Mouse (Mus musculus): ENCODE measurements around the gene Tmem150b.

Gene Tmem150b

DNA sequence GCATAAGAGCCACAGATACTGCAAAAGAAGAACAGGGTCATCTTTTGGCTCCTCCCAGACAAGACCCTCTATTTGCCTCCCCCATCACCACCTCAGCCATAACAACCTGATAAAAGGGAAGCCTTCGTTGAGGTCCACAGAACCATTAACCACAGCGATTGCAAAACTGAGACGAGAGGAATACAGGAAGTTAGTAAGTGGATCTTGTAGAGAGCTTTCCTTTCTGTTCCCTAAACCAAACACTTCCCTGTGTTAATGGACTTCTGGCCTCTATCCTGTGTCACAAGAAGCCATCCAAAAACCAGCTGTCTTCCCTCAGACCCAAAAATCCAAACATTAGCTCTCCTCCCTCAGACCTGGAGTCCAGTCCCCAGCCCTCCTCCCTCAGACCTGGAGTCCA lies 690 bp downstream of the Tmem150b start:
- DNase-seq = no peak

DNA sequence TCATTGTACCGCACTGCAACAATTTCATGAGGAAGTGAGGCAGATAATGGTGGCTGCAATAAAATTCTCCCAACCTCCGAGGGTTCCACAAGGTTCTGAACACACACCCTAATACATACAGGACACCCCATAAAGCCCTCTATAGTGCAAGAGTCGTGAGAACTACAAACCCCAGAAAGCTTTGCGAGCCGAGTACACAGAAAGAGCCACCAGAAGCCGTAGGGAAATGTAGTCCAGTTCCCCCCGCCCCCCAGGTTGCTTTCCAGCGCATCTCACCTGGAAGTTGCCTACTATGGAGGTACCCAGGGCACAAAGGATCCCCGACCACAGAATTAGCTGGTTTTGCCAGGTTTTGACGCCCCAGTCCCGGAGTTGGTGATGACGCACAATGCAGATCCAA lies 1.5 kb downstream of the Tmem150b start:
- no peak for DNase-seq

DNA sequence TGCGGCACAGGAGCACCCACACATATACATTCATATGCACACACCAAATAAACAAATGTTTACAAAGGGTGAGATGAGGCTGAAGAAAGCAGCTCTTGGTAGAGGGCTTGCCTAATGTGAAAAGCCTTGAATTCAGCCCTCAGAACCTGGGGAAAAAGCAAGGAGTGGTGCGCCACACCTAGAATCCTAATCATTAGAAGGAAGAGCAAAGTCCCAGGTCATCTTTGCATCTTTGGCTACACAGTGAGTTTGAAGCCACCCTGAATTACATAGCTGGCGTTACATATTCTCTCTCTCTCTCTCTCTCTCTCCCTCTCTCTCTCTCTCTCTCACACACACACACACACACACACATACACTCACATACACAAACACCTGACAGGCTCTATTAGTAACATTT lies 5.8 kb downstream of the Tmem150b start:
- no peak for DNase-seq

DNA sequence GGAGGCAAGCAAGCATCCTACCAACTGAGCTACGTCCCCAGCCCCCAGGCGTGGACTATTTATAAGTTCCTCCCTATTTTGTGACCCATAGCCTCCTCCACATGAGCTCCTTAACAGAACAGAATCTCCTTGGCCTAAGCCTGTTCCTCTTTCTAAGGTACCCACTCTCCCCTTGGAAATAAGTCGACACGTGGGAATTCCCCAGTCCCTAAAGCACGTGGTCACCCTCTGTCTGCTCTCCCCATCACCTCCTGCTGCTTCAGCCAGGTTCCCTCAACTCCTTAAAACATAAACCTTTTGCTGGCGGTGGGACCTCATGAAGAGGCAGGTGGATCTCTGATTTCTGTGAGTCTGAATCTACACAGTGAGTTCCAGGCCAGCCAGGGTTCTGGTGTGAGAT lies 8.1 kb downstream of the Tmem150b start:
- no peak for DNase-seq

DNA sequence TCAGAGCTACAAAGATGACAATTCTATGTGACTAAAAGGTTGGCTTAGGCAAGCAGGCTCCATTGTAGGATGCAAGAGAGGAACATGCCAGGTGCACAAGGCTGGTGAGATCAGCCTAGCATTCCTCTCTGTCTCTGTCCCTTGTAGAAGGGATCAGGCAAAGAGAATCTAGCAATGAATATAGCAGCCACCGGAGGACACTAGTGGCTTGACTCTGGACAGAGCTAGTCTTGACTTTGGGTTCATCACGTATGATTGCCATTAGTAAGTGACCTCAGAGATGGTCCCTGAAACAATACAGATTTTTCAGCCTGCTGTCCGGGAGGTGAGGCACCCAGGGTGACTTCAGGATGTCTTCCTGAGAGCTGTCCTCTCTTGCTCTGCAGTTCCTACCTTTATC lies 12.5 kb downstream of the Tmem150b start:
- no peak for DNase-seq

DNA sequence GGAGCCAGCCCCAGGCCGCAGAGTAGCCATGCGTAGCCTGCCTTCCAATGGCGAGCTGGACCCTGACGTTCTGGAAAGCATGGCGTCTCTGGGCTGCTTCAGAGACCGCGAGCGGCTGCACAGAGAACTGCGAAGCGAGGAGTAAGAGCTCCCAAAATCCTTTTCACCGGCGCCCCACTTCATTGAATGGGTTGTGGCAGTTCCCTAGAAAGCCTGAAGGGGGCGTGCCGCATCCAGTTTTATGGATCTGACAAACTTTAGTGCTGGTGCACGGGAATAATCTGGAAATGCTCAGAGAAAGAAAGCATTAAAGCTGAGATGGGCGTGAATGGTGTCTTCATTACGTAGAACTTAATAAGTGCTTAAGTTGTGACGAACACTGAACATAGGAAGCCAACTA lies 20.0 kb downstream of the Tmem150b start:
- peak; percentile 50 for DNase-seq

DNA sequence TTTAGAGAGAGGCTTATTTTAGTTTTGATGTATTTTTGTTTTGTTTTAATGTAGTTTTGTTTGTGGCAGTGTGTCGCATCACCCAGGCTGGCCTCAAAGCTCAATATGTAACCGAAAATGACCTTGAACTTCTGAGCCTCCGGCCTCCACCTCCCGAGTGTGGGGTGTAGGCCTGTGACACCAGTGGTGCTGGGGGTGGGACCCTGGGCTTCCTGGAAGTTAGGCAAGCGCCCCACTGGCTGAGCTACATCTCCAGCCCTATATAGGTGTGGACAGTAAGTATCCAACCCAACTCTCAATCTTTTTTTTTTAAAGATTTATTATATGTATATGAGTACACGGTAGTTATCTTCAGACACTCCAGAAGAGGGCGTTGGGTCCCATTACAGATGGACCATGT lies 21.9 kb downstream of the Tmem150b start:
- DNase-seq = no peak

DNA sequence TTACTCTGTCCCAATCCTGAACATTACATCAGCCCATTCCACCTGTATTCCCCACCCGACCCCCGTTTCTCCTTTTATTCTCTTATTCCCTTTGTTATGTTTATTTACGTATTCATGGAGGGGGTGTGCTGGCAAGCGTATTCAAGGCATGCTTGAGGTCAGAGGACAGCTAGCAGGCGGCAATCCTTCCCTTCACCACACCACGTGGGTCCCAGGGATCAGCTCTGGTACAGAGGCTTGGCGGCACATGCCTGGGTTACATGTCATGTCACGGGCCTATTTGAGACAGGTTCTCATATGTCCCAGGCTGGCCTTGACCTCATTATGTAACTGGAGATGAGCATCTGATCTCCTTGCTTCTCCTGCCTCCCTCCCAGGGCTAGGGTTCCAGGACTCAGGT lies 22.7 kb downstream of the Tmem150b start:
- DNase-seq = no peak

DNA sequence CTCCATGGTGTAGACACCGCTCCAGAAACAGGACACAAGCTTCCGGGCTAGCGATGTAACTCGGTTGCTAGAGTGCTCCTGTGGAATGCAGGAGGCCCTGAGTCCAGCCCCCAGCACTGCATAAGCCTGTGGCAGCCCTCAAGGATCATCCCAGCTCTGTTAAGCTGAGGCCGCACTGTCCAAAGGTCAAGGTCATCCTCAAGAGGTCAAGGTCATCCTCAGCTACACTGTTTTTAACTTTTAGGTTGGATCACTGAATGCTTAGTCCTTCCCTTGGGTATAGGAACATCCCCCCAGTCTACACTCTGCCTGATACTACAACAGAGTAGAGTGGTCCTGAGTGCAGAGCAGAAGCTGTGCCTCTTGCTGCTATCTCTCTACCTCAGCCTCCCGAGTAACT lies 32.0 kb downstream of the Tmem150b start:
- DNase-seq = no peak

DNA sequence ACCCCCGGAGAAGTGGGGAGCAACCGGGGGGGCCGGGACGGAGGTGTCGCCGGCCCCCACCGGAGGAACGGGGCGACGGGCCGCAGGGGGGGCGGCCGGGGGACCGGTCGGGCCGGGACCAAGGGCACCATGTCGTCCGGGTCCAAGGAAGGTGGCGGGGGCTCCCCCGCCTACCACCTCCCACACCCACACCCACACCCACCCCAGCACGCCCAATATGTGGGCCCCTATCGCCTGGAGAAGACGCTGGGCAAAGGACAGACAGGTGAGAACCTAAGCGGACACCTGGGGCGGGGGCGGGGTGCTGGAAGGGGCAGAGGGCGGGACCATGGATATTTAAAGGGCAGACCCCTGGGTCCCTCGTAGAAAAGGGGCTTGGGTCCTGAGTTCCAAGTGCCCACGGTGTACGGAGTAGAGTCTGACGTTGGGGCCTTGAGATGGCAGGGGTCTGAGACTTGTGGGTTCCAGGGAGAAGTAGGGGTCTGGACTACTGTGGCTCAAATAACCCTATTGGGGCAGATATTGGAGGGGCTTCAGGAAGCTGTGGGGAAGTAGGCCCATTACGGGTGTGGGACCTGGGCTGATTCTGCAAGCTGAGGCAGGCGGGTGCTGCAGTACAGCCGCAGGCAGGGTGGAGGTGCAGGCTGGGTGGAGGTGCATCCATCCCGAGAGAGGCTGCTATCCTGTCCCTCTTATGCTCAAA lies 33.9 kb downstream of the Tmem150b start:
- no peak for DNase-seq

DNA sequence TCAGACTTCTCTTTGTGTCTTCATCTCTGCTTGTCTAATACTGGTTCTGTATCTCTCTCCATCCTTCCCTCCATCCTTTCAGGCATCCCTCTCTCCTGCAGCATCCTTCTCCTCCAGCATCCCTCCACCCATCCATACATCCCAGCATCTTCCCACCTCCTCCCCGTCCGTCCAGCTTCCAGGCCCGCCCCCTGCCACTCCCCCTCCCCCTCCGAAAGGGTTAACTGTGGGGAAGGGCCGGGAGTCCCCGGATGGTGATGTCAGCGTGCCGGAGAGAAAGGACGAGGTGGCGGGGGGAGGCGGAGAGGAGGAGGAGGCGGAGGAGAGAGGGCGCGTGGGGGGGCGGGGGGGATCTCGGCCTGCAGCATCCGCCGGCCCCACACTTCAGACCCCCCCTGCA lies 34.7 kb downstream of the Tmem150b start, which contains the start of gene Brsk1:
Gene Brsk1, plus strand, starts transcription at position 218 of the 400 bp plus-strand sequence.
- DNase-seq = no peak

DNA sequence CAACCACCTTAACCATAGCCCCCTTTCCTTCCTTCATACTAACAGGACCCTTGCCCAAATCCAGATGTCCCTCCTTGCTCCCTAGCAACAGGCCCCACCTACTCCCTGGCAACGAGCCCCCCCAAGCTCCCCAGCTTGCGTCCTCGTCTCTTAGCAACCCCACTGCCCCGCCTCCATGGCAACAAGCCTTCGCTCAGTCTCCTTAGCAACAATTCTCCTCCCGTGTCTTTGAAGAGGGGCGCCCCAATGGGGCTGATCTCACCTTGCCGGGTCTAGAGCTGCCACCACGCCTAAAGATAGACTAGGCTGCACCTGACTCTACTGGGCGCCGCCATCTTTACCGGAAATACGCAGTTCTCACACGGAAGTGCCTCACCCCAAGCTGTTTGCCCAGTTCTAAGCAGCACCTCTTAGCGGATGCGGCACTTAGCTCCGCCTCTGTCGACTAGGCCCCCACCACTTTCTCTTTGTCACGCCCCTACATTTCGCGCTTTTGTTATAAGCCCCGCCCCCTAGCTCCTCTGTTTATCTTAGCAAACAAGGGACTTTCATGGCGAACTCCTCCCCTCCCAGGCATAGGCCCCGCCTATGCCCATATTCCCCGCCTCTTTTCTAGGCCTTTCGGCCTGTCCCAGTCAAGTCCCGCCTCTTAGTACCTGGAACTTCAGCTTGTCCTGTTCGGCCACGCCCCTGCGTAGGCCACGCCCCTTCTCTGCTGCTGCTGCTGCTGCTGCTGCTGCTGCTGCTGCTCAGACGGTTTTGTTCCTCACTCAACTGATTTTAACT lies 40.2 kb downstream of the Tmem150b start, which contains the start of gene Hspbp1:
Gene Hspbp1, minus strand, starts transcription at position 437 of the 786 bp plus-strand sequence.
- peak; percentile 99 for DNase-seq

DNA sequence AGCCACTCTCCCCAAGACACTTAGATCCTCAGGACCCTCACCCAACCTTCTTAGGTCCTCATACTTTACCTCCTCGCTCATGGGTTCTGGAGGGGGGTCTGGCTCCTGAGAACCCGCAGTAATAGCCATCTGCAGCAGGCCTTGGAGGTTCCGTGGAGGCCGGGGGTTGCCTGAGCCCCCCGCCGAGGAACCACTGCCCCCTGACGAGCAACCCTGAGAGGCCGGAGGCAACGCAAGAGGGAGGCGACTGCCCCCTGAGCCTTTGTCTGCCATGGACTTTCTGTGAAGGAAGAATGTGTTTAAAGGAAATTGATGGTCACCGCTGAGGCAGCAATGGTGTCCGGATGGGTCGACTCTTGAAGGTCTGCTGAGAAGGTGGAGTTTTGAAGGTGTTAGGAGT lies 40.8 kb downstream of the Tmem150b start:
- no peak for DNase-seq

DNA sequence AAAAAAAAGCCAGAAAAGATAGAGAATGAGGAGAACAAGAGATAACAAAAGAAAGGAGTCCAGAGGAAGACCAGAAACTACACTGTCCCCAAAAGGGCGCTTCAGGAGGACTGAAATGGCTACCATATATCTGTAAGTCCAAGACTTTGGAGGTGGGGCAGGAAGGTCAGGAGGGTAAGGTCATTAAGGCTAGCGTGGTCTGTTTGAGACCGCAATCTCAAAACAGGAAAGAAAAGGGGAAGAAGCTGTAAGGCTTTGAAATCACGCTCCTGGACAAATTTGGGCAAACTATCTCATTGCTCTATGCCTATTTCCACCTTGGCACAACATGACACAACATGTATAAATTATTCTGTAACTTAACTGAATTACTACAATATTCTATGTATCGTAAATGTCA lies 41.7 kb downstream of the Tmem150b start:
- no peak for DNase-seq

DNA sequence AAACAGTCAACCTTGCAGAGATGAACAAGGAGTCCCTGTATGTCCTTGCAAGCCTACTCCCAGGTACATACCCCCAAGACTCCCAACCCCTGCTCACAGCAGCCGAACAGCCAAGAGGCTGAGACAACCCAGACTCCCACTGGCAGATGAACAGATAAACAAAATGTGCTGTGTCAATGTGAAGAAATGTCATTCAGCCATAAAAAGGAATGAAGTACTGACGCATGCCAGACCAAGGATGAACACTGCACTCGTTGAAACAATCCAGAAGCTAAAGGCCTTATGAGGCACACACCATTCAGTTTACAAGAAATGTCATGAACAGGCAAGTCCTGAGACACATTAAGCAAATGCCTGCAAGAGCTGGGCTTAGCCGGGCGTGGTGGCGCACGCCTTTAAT lies 49.8 kb downstream of the Tmem150b start:
- DNase-seq = no peak

DNA sequence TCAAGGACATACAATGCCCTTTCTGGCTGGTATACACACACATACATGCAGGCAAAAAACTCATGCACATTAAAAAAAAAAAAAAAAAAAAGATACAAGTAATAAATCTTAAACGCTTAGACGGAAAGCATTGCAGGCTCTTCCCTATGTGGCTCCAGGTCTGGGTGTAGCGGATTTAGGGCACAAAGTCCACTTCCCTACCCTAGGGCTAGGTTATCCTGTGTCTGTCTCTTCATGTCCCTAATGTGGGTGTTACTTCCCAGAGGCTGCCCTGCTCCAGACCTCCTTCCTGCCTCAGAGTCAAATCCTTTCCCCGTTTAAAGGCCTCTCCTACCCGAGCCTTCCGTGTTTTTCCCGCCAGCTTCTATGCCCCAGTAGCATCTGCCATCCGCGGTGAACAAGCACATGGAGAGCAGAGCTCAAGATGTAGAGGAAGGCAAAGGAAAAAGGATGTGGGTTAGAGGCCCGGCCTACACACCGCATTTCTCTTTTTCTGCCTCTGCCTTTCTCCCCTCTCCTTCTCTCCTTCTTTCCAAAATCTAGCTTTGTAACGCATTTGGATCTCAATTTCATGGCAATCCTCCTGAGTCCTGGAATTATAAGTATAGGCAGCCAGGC lies 50.8 kb downstream of the Tmem150b start:
- DNase-seq = no peak

DNA sequence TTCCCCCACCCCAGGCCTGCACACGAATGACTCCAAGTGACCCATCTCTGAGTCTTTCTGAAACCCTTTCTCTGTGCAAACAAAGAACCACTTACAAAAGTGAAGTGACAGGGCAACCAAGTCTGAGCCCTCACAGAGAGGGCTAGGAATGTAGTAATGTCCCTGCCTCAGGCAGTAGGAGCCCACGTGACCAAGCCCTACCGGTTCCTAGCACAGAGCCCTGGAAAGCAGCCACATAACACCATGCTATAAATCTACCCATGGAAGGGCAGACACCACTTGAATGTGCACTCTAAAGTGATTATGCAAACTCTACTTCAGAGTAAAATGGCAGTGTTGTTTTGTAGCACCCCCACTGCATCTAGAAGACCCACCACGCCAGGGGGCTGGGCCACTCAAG lies 53.1 kb downstream of the Tmem150b start:
- DNase-seq = peak; percentile 52

DNA sequence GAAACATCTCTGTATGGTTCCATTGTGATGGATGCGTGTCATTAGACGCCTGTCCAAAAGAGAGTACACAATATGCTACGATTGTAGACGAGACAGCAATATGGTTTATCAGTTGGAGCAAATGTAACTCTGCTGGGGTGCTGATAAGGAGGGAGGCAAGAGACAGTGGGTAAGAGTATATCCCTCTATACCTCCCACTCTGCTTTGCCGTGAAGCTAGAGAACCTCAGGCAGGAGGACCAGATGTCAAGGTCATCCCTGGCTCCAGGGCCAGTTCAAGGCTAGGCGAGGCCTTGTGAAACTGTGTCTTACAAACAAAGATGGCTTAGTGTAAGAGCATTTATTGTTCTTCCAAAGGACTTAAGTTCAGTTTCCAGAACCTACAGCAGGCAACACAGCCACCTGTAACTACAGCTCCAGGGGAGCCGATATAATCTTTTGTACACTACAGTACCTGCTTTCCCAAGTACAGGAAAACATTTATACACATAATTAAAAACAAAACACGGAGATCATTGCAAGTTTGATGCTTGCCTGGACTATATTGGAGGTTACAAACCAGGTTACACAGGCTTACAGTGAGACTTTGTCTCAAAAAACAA lies 54.3 kb downstream of the Tmem150b start:
- DNase-seq = no peak

DNA sequence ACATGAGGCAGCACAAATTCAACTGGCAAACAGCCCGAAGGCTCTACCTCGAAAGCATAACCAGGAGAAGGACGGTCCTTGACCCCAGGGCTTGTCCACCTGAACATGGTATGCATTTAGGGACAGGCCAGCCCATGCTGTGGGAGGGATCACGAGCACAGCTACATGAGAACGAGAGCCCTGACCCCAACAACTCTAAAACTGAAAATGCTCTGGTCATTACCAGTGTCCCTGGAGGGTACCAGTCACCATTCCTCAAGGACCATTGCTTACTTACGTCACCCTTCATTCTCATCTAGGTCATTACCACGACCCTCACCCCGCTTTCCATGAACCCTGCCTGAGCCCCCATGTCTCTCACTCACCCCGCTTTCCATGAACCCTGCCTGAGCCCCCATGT lies 55.9 kb downstream of the Tmem150b start:
- DNase-seq = no peak

DNA sequence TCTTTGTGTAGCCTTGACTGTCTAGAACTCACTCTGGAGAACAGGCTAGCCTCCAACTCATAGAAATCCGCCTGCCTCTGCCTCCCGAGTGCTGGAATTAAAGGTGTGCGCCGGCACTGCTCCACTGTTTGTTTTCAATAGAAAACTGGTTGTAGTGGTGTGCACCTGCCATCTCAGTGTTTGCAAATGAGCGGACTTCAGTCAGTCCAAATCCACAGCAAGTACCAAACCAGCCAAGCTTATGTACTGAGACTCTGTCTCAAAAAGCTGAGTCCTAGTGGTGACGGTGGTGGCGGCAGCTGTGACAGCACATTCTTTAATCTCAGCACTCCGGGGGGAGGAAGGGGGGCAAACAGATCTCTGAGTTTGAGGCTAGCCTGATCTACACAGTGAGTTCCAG lies 56.5 kb downstream of the Tmem150b start:
- no peak for DNase-seq

DNA sequence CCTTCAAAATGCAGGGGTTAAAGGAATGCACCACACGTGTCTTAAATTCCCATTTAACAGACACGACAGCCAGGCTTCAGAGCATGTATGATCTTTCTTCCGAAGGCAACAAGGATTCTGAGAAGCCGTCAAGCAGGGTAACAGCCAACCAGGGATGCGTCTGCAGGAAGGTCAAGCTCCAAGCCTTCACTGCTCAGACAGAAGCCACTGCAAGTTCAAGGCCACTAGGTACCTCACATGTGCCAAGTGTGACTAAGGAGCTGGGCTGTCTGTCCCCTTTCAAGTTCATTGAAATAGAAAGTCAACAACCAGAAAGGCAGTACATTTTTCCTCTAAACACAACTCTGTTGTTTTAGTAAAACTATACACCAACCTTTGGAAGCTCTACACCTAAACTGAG lies 58.2 kb downstream of the Tmem150b start:
- no peak for DNase-seq

DNA sequence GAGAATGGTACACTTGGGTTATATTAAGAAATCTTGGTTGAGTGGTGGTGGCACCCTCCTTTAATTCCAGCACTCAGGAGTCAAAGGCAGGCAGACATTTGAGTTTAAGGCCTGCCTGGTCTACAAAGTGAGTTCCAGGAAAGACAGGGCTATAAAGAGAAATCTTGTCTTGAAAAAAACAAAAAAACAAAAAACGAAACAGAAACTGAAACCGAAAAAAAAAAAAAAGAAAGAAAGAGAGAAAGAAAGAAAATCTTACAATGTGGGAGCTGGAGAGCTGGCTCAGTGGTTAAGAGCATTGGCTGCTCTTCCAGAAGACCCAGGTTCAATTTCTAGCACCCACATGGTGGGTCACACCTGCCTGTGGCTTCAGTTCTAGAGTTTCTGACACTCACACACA lies 61.3 kb downstream of the Tmem150b start:
- DNase-seq = no peak

DNA sequence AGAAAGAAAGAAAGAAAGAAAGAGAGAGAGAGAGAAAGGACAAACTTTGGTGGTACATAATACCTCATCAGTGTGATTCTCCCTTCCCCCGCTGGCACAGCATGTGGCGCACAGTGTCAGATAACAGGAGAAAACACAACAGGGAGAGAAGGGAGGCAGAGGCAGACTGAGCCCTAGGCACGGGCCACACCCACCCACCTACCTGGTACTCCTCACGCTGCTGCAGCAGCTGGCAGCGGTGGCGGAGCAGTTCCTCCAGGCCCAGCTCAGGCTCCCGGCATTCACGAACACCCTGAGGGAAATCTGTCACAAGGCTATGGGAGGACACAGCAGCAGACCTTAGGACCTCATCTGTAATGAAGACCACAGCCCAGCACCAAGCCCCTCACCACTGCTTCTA lies 61.9 kb downstream of the Tmem150b start:
- no peak for DNase-seq
